ENCODE assay signal across 8 mouse cellular contexts in the genomic region with DNA sequence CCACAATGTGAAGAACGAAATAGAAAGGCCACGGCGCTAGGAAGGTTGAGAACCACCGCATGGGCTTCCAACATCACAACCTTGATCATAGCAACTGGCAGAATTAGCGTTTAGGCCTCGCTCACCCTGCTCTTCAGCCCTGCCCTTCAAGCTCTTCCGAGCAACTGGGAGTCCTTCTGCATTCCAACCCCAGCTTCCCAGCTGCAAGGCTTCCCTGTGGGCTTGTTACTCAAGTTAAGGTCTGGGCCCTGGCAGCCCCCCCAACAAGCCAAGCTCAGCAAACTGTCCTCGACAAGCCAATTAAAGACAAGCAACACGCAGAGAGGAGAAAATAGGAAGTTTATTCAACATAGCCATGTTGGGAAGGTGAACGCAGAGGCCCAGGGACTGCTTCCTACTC. TPM values are rescaled to one million over a fixed set of nuclear protein-coding genes. Genes with fewer than 3 reads are reported as not detected.
DNase-seq lines count a peak whose midpoint lies in the region; ATAC-seq and TF ChIP-seq lines count a peak whose summit lies in the region.

No protein-coding gene starts in this region.

- WGBS in lung, embryonic 14.5 days: 39% methylated on average over 10 of the region's 10 CpGs
- WGBS in forebrain, embryonic 16.5 days: 60% methylated on average over 10 of the region's 10 CpGs
- WGBS in limb, embryonic 11.5 days: 52% methylated on average over 10 of the region's 10 CpGs
- WGBS in small intestine, adult 2 months: 76% methylated on average over 10 of the region's 10 CpGs

- TF ChIP-seq POLR2A in small intestine, adult 2 months (IDR thresholded peaks at IDR 0.05; ENCODE audit: low read depth, low read length): no peak

- DNase-seq in lung, embryonic 14.5 days: peak; percentile 45
- no peak for DNase-seq in lung, postnatal 25 days (ENCODE audit: low spot score)
- no peak for DNase-seq in limb, embryonic 11.5 days (ENCODE audit: low spot score)
- DNase-seq in frontal cortex, postnatal 25 days (ENCODE audit: low spot score in 2 of 2): no peak
- DNase-seq in frontal cortex, postnatal 10 days (ENCODE audit: low spot score in 2 of 2): no peak

- no peaks in the 10 kb centered on the region for H3K36me3 ChIP-seq in lung, embryonic 14.5 days (ENCODE audit: insufficient read depth)
- no peaks in the 10 kb centered on the region for H3K36me3 ChIP-seq in forebrain, embryonic 16.5 days (ENCODE audit: control insufficient read depth, insufficient read depth)
- H3K36me3 ChIP-seq in limb, embryonic 11.5 days (ENCODE audit: control insufficient read depth, insufficient read depth, low read length): no peaks in the 10 kb centered on the region
- H3K36me3 ChIP-seq in small intestine, adult 2 months (ENCODE audit: control insufficient read depth, insufficient read depth, low read length): no peaks in the 10 kb centered on the region

- TF ChIP-seq CTCF in lung, embryonic 14.5 days (IDR thresholded peaks at IDR 0.05; ENCODE audit: low read depth): no peak
- no peak for TF ChIP-seq CTCF in small intestine, adult 2 months (IDR thresholded peaks at IDR 0.05; ENCODE audit: extremely low read depth, insufficient read length, insufficient replicate concordance, low read depth, low read length)

- H3K9me3 ChIP-seq in lung, embryonic 14.5 days (ENCODE audit: low read depth, low read length): no peaks in the 10 kb centered on the region
- H3K9me3 ChIP-seq in forebrain, embryonic 16.5 days (ENCODE audit: control insufficient read depth, low read length): no peaks in the 10 kb centered on the region
- H3K9me3 ChIP-seq in limb, embryonic 11.5 days (ENCODE audit: control insufficient read depth, low read length): no peaks in the 10 kb centered on the region

- peak overlapping the region; percentile 97 for H3K27ac ChIP-seq in lung, embryonic 14.5 days (ENCODE audit: low read depth)
- H3K27ac ChIP-seq in forebrain, embryonic 16.5 days (ENCODE audit: low read length): peak overlapping the region; percentile 92
- H3K27ac ChIP-seq in limb, embryonic 11.5 days (replicated peaks; ENCODE audit: low read depth, low read length): peak overlapping the region; percentile 91
- H3K27ac ChIP-seq in small intestine, adult 2 months (ENCODE audit: insufficient read depth, low read depth, low read length): peak overlapping the region; percentile 75

- peak overlapping the region; percentile 63 for H3K4me2 ChIP-seq in lung, embryonic 14.5 days
- no peak overlapping the region for H3K4me2 ChIP-seq in forebrain, embryonic 16.5 days (ENCODE audit: low read length)
- no peak overlapping the region for H3K4me2 ChIP-seq in limb, embryonic 11.5 days (ENCODE audit: low read depth, severe bottlenecking)

- ATAC-seq in lung, embryonic 14.5 days (ENCODE audit: insufficient read depth): 0 out of 2 replicates have a peak, but pooled peaks have one; percentile 2
- no peak for ATAC-seq in forebrain, embryonic 16.5 days
- no peak for ATAC-seq in limb, embryonic 11.5 days (ENCODE audit: insufficient number of reproducible peaks, low FRiP score, low TSS enrichment, low read depth)
- no peak for ATAC-seq in megakaryocyte progenitor cell, adult 5-6 weeks (replicated peaks; ENCODE audit: poor library complexity)

- H3K4me3 ChIP-seq in lung, embryonic 14.5 days (ENCODE audit: low read depth, low read length): no peak overlapping the region
- no peak overlapping the region for H3K4me3 ChIP-seq in forebrain, embryonic 16.5 days (replicated peaks; ENCODE audit: low read length)
- no peak overlapping the region for H3K4me3 ChIP-seq in limb, embryonic 11.5 days (ENCODE audit: low read depth, low read length)
- H3K4me3 ChIP-seq in small intestine, adult 2 months (ENCODE audit: low read depth, low read length): no peak overlapping the region

- H3K9ac ChIP-seq in lung, embryonic 14.5 days: no peak overlapping the region
- H3K9ac ChIP-seq in forebrain, embryonic 16.5 days (replicated peaks; ENCODE audit: low read depth, low read length): no peak overlapping the region
- 0 out of 2 replicates have a peak overlapping the region, but pooled peaks have one; percentile 2 for H3K9ac ChIP-seq in limb, embryonic 11.5 days (ENCODE audit: low read length)

- peaks cover 12% of the 10 kb centered on the region for H3K4me1 ChIP-seq in lung, embryonic 14.5 days (ENCODE audit: insufficient read depth)
- H3K4me1 ChIP-seq in forebrain, embryonic 16.5 days (replicated peaks; ENCODE audit: control insufficient read depth, insufficient read depth, low read length): peaks cover 11% of the 10 kb centered on the region
- H3K4me1 ChIP-seq in limb, embryonic 11.5 days (ENCODE audit: control insufficient read depth, insufficient read depth, low read length): peaks cover 10% of the 10 kb centered on the region
- 0 out of 2 replicates have a peak, but pooled peaks cover 4% of the 10 kb centered on the region for H3K4me1 ChIP-seq in small intestine, adult 2 months (ENCODE audit: control insufficient read depth, insufficient read depth, insufficient read length, low read length)

- H3K27me3 ChIP-seq in lung, embryonic 14.5 days (ENCODE audit: insufficient read depth, low read length): no peaks in the 10 kb centered on the region
- H3K27me3 ChIP-seq in forebrain, embryonic 16.5 days (replicated peaks; ENCODE audit: control insufficient read depth, insufficient read depth, low read length): no peaks in the 10 kb centered on the region
- H3K27me3 ChIP-seq in limb, embryonic 11.5 days (ENCODE audit: control insufficient read depth, insufficient read depth, low read length): no peaks in the 10 kb centered on the region
- H3K27me3 ChIP-seq in small intestine, adult 2 months (ENCODE audit: control insufficient read depth, insufficient read depth, low read length): no peaks in the 10 kb centered on the region

RNA-seq across cellular contexts. Expression of gene Prr5, which starts 14.4 kb away (rescaled TPM):
- polyA plus RNA-seq in lung, embryonic 14.5 days (2014; fragmentation: Nextera tagmentation; extraction: Ambion mirVana): 24.5 and 27.8 TPM in 2 replicates
- 11.1 and 16.4 TPM in 2 replicates for polyA plus RNA-seq in forebrain, embryonic 16.5 days (2015; fragmentation: Nextera tagmentation; extraction: Ambion mirVana)
- polyA plus RNA-seq in limb, embryonic 11.5 days (2014; fragmentation: Nextera tagmentation; extraction: Ambion mirVana): 13.2 and 14.4 TPM in 2 replicates
- 43.2 and 82.9 TPM in 2 replicates for polyA plus RNA-seq in small intestine, adult 2 months (2012; rRNA removed)
- 10.0 and 11.1 TPM in 2 replicates for total RNA-seq in megakaryocyte progenitor cell, adult 5-6 weeks (2015)
- 3.7 and 7.6 TPM in 2 replicates for total RNA-seq in megakaryocyte progenitor cell, adult 5-6 weeks (2017)
